Mouse (Mus musculus): Measurements from ENCODE around the gene Dok3. TPM values are rescaled to one million over a fixed set of nuclear protein-coding genes. Genes with fewer than 3 reads are reported as not detected.

Gene Dok3
- polyA plus RNA-seq, 1 experiment from 2014 or later, result 1.0 TPM

- H3K4me1 ChIP-seq (ENCODE audit: control insufficient read depth, insufficient read depth, low read length), result peaks cover 16% of the 10 kb centered on the region
- peak; percentile 70 for DNase-seq (ENCODE audit: low spot score)
- under 1% methylated on average over 27 of the region's 29 CpGs for WGBS
Measured at GRCm38 (mm10) chr13:55486916-55487577, 42.0 kb downstream of the Dok3 start.

DNA sequence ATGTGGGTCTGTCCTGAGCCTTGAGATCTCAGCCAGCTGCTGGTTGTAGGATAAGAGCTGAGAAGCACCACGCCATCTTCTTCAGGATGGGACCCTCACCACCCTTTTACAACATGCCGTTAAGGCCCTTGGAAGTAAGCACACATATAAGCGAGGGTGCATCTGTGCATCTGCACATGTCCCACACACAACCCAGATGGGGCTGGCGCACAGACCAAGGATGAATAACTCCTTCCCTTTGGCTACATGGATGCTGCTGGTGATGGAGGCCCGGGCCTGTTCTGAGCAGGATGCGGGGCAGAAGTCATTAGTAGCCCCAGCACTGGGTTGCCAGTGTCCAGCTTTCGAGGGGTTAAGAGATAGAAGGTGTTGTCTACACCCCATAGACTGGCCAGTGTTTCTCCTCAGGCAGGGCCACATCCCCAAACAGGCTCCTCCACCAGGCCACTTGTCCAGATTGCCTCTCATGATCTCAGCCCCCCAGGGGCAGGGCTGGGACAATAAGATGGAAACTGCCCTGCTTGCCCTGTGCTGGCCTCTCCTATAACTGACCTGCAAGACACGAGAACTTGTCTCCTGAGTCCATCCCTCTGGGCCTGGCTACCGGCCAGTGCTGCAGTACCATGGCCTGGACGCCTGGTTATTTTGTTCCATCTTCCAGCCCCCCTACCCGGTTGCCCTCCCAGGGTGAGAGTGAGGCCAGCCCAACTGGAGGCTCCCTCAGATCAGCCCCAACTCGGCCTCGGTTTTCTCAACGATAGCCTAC is 42.9 kb downstream of the Dok3 start:
- ATAC-seq (replicated peaks; ENCODE audit: insufficient number of reproducible peaks, low FRiP score, low TSS enrichment, low read depth) (no peak), DNase-seq (ENCODE audit: low spot score) (no peak)
- H3K4me1 ChIP-seq (ENCODE audit: control insufficient read depth, insufficient read depth, low read length), result peaks cover 16% of the 10 kb centered on the region

More at GRCm38 (mm10) chr13:55486916-55487577, 42.0 kb downstream of the Dok3 start:
- peak overlapping the region; percentile 95 for H3K27ac ChIP-seq (replicated peaks; ENCODE audit: low read depth, low read length)
- no peaks in the 10 kb centered on the region for H3K27me3 ChIP-seq (ENCODE audit: control insufficient read depth, insufficient read depth, low read length)
- H3K9me3 ChIP-seq (replicated peaks; ENCODE audit: control insufficient read depth, low read length), result no peaks in the 10 kb centered on the region
- peak overlapping the region; percentile 100 for H3K9ac ChIP-seq (replicated peaks; ENCODE audit: low read length)
- H3K4me3 ChIP-seq (ENCODE audit: low read depth, low read length), result peak overlapping the region; percentile 95
- no peaks in the 10 kb centered on the region; the same call in 1 of the 2 replicates for H3K36me3 ChIP-seq (replicated peaks; ENCODE audit: control insufficient read depth, insufficient read depth, low read depth, low read length)
- H3K4me2 ChIP-seq (ENCODE audit: low read depth, low read length), result peak overlapping the region; percentile 61
- ATAC-seq (replicated peaks; ENCODE audit: insufficient number of reproducible peaks, low FRiP score, low TSS enrichment, low read depth), result peak; percentile 47

GRCm38 (mm10) chr13:55484520-55485088 is 44.5 kb downstream of the Dok3 start:
- DNase-seq (ENCODE audit: low spot score) (no peak), ATAC-seq (replicated peaks; ENCODE audit: insufficient number of reproducible peaks, low FRiP score, low TSS enrichment, low read depth) (no peak)
- Histone ChIP-seq H3K27ac (replicated peaks; ENCODE audit: low read depth, low read length) (no peak overlapping the region), H3K4me3 (ENCODE audit: low read depth, low read length) (peak overlapping the region; percentile 95; the same call in 1 of the 2 replicates), H3K9ac (replicated peaks; ENCODE audit: low read length) (no peak overlapping the region), H3K4me1 (ENCODE audit: control insufficient read depth, insufficient read depth, low read length) (peaks cover 16% of the 10 kb centered on the region), H3K9me3 (replicated peaks; ENCODE audit: control insufficient read depth, low read length) (no peaks in the 10 kb centered on the region), H3K36me3 (replicated peaks; ENCODE audit: control insufficient read depth, insufficient read depth, low read depth, low read length) (peaks cover 10% of the 10 kb centered on the region), H3K27me3 (ENCODE audit: control insufficient read depth, insufficient read depth, low read length) (no peaks in the 10 kb centered on the region), H3K4me2 (ENCODE audit: low read depth, low read length) (peak overlapping the region; percentile 61; the same call in 1 of the 2 replicates)
- 17% methylated on average over 7 of the region's 7 CpGs for WGBS

More for the DNA sequence above, 42.9 kb downstream of the Dok3 start:
- peaks cover 7% of the 10 kb centered on the region for H3K36me3 ChIP-seq (replicated peaks; ENCODE audit: control insufficient read depth, insufficient read depth, low read depth, low read length)
- H3K27me3 ChIP-seq (ENCODE audit: control insufficient read depth, insufficient read depth, low read length), result no peaks in the 10 kb centered on the region
- peak overlapping the region; percentile 95 for H3K4me3 ChIP-seq (ENCODE audit: low read depth, low read length)
- H3K4me2 ChIP-seq (ENCODE audit: low read depth, low read length), result peak overlapping the region; percentile 61
- 38% methylated on average over 14 of the region's 14 CpGs for WGBS
- peak overlapping the region; percentile 16; the same call in 1 of the 2 replicates for H3K27ac ChIP-seq (replicated peaks; ENCODE audit: low read depth, low read length)
- peak overlapping the region; percentile 100 for H3K9ac ChIP-seq (replicated peaks; ENCODE audit: low read length)
- H3K9me3 ChIP-seq (replicated peaks; ENCODE audit: control insufficient read depth, low read length), result no peaks in the 10 kb centered on the region

GRCm38 (mm10) chr13:55483593-55483992 is 45.5 kb downstream of the Dok3 start:
- ATAC-seq (replicated peaks; ENCODE audit: insufficient number of reproducible peaks, low FRiP score, low TSS enrichment, low read depth) (no peak), DNase-seq (ENCODE audit: low spot score) (peak; percentile 43)
- no peak overlapping the region for H3K9ac ChIP-seq (replicated peaks; ENCODE audit: low read length)
- H3K4me3 ChIP-seq (ENCODE audit: low read depth, low read length), result no peak overlapping the region
- no peak overlapping the region; the same call in 1 of the 2 replicates for H3K4me2 ChIP-seq (ENCODE audit: low read depth, low read length)
- 41% methylated on average over 15 of the region's 15 CpGs for WGBS
- H3K27me3 ChIP-seq (ENCODE audit: control insufficient read depth, insufficient read depth, low read length), result no peaks in the 10 kb centered on the region
- peaks cover 16% of the 10 kb centered on the region for H3K4me1 ChIP-seq (ENCODE audit: control insufficient read depth, insufficient read depth, low read length)
- H3K36me3 ChIP-seq (replicated peaks; ENCODE audit: control insufficient read depth, insufficient read depth, low read depth, low read length), result peaks cover 10% of the 10 kb centered on the region
- no peak overlapping the region for H3K27ac ChIP-seq (replicated peaks; ENCODE audit: low read depth, low read length)
- no peaks in the 10 kb centered on the region for H3K9me3 ChIP-seq (replicated peaks; ENCODE audit: control insufficient read depth, low read length)

DNA sequence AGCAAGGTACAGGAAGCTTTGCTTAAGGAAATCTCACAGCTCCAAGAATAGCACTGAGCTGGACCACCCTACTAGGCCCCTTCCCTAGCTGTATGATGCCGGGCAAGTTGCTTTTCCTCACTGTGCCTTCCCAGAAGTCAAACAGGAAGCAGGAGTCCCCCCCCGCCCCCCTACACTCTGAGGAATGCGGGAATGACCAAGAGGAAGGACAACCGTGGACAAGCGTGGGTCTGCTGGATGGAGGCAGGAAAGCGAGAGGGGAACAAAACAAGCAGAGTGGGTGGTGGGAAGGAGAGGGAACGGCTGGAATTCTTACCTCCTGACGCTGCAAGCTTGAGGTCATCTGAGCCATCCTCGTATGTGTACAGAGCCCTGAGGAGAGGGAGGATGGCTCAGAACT is 46.0 kb downstream of the Dok3 start:
- H3K27ac ChIP-seq (replicated peaks; ENCODE audit: low read depth, low read length), result no peak overlapping the region
- DNase-seq (ENCODE audit: low spot score) (no peak), ATAC-seq (replicated peaks; ENCODE audit: insufficient number of reproducible peaks, low FRiP score, low TSS enrichment, low read depth) (no peak)
- H3K36me3 ChIP-seq (replicated peaks; ENCODE audit: control insufficient read depth, insufficient read depth, low read depth, low read length), result peaks cover 10% of the 10 kb centered on the region
- no peaks in the 10 kb centered on the region for H3K27me3 ChIP-seq (ENCODE audit: control insufficient read depth, insufficient read depth, low read length)
- H3K9me3 ChIP-seq (replicated peaks; ENCODE audit: control insufficient read depth, low read length), result no peaks in the 10 kb centered on the region
- H3K4me2 ChIP-seq (ENCODE audit: low read depth, low read length), result no peak overlapping the region; the same call in 1 of the 2 replicates
- no peak overlapping the region for H3K9ac ChIP-seq (replicated peaks; ENCODE audit: low read length)
- H3K4me3 ChIP-seq (ENCODE audit: low read depth, low read length), result no peak overlapping the region
- peaks cover 16% of the 10 kb centered on the region for H3K4me1 ChIP-seq (ENCODE audit: control insufficient read depth, insufficient read depth, low read length)
- WGBS, result 30% methylated on average over 9 of the region's 9 CpGs

DNA sequence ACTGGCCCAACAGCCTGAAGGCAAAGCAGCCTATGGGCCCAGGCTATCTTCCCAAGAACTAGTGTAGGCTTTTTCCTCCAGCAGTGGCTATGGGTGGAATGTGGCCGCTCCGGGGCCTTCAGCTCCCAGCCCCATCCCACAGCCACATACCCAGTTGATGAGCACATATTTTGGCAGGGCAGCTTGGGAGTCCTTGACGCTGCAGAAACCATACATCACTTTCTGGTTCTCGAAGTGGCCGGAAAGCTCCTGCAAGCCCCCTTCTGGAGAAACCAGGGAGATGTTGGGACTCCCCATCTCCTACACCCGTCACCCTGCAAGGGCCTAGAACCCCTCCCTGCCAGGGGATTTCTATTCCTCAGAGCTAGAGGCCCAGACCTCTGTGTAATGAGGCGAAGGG is 46.6 kb downstream of the Dok3 start:
- Histone ChIP-seq H3K36me3 (replicated peaks; ENCODE audit: control insufficient read depth, insufficient read depth, low read depth, low read length) (peaks cover 11% of the 10 kb centered on the region), H3K4me1 (ENCODE audit: control insufficient read depth, insufficient read depth, low read length) (peaks cover 16% of the 10 kb centered on the region), H3K27ac (replicated peaks; ENCODE audit: low read depth, low read length) (no peak overlapping the region), H3K27me3 (ENCODE audit: control insufficient read depth, insufficient read depth, low read length) (no peaks in the 10 kb centered on the region), H3K4me2 (ENCODE audit: low read depth, low read length) (no peak overlapping the region), H3K9me3 (replicated peaks; ENCODE audit: control insufficient read depth, low read length) (no peaks in the 10 kb centered on the region), H3K4me3 (ENCODE audit: low read depth, low read length) (no peak overlapping the region), H3K9ac (replicated peaks; ENCODE audit: low read length) (no peak overlapping the region)
- DNase-seq (ENCODE audit: low spot score) (no peak), ATAC-seq (replicated peaks; ENCODE audit: insufficient number of reproducible peaks, low FRiP score, low TSS enrichment, low read depth) (no peak)
- 90% methylated on average over 7 of the region's 7 CpGs for WGBS

DNA sequence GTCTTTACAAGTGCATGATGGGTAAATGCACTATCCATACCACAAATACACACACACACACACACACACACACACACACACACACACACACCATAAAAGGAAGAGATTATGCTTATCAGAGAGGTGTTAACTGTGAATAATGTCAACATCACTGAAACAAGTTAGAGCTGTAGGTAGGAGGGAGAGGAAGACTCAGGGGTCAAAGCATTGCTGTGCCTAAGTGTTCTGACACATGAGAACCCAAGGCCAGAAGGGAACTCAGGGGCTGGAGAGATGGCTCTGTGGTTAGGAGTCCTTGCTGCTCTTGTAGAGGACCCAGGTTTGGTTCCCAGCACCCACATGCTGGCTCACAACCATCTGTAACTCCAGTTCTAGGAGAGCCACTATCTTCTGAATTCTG is 49.2 kb downstream of the Dok3 start:
- ATAC-seq (replicated peaks; ENCODE audit: insufficient number of reproducible peaks, low FRiP score, low TSS enrichment, low read depth), result no peak
- peaks cover 27% of the 10 kb centered on the region for H3K36me3 ChIP-seq (replicated peaks; ENCODE audit: control insufficient read depth, insufficient read depth, low read depth, low read length)

GRCm38 (mm10) chr13:55479008-55479407 is 50.1 kb downstream of the Dok3 start:
- H3K36me3 ChIP-seq (replicated peaks; ENCODE audit: control insufficient read depth, insufficient read depth, low read depth, low read length), result peaks cover 31% of the 10 kb centered on the region

More for the DNA sequence above, 49.2 kb downstream of the Dok3 start:
- peaks cover 6% of the 10 kb centered on the region for H3K4me1 ChIP-seq (ENCODE audit: control insufficient read depth, insufficient read depth, low read length)
- DNase-seq (ENCODE audit: low spot score), result no peak
- no peak overlapping the region for H3K4me2 ChIP-seq (ENCODE audit: low read depth, low read length)
- H3K27me3 ChIP-seq (ENCODE audit: control insufficient read depth, insufficient read depth, low read length), result no peaks in the 10 kb centered on the region
- H3K4me3 ChIP-seq (ENCODE audit: low read depth, low read length), result no peak overlapping the region
- no peak overlapping the region for H3K9ac ChIP-seq (replicated peaks; ENCODE audit: low read length)
- H3K27ac ChIP-seq (replicated peaks; ENCODE audit: low read depth, low read length), result no peak overlapping the region
- no peaks in the 10 kb centered on the region for H3K9me3 ChIP-seq (replicated peaks; ENCODE audit: control insufficient read depth, low read length)

More at GRCm38 (mm10) chr13:55479008-55479407, 50.1 kb downstream of the Dok3 start:
- DNase-seq (ENCODE audit: low spot score) (no peak), ATAC-seq (replicated peaks; ENCODE audit: insufficient number of reproducible peaks, low FRiP score, low TSS enrichment, low read depth) (no peak)
- Histone ChIP-seq H3K9me3 (replicated peaks; ENCODE audit: control insufficient read depth, low read length) (no peaks in the 10 kb centered on the region), H3K4me3 (ENCODE audit: low read depth, low read length) (no peak overlapping the region), H3K4me1 (ENCODE audit: control insufficient read depth, insufficient read depth, low read length) (peaks cover 8% of the 10 kb centered on the region), H3K4me2 (ENCODE audit: low read depth, low read length) (no peak overlapping the region), H3K27me3 (ENCODE audit: control insufficient read depth, insufficient read depth, low read length) (no peaks in the 10 kb centered on the region), H3K27ac (replicated peaks; ENCODE audit: low read depth, low read length) (no peak overlapping the region), H3K9ac (replicated peaks; ENCODE audit: low read length) (no peak overlapping the region)
- WGBS, result 78% methylated on average over 7 of the region's 7 CpGs

All from embryonic facial prominence, embryonic 11.5 days (tissue).